Mouse (Mus musculus): ENCODE data around the gene Lcp2.

Gene Lcp2

DNA sequence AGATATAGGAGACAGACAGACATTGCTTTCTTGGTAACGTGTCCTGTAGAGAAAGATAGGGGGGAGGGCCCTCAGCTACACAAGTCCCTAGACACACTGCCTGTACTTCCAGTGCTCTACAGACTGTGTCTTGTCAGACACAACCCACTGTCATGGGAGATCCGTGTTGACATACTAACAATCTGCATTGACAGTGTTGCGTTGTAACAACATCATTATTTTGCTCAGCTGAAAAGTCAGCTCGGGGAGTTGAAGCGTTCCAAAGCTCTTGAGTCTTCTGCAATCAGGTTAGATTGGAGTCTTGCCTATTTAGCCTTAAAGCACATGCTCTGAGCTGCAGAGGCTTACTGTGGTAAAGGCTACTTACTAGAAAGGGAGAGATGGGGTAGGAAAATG lies 820 bp downstream of the Lcp2 start:
- DNase-seq (ENCODE audit: low spot score in 2 of 2) = peak in 1 of 2 experiments; percentile 12

DNA sequence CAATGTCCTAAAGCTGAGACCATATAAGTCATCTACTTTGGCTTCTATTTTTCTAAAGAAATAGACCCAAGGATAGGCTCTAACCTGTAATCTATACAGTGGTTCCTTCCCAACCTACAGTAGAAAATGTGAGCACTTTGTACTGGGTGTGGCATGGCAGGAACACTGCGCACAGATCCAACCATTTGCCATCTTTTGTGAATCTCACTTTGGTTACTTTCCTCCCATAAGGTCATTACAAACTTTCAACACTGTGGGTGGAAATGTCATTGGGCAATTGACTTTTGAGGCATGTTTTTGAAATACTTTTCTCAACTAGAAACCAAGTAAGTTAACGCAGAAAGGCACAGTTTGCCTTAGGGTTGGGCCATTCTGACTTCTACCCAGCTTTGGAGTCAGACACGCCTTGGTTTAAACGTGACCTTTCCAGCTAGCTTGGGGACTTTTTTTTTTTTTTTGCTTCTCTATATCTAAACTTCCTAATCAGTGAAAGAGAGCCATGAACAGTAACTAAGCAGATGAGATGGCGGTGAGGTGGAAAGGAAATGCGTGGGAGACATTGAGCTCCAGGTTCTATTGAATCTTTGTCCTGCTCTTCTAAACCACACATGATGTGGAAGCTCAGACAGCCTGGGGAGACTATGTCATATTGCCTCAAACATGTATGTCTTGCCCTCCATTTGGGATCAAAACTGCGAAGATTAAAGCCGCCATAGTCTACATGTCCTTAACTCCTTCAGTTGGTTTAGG lies 1.8 kb downstream of the Lcp2 start:
- DNase-seq (ENCODE audit: low spot score in 2 of 2) = peak in 1 of 2 experiments; percentile 6

DNA sequence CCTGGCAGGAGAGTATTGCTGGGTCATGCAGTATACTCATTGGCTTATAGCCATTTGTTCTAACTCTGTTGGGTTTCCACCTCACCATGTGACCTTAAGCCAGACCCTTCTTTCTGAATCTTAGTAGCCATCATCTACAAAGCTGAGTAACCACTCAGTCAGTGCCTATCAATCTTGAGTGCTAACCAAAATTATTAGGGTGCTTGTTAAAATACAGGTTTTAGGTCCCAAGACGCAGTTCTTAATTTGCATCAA lies 2.3 kb downstream of the Lcp2 start:
- DNase-seq (ENCODE audit: low spot score in 2 of 2) = peak in 1 of 2 experiments; percentile 20

DNA sequence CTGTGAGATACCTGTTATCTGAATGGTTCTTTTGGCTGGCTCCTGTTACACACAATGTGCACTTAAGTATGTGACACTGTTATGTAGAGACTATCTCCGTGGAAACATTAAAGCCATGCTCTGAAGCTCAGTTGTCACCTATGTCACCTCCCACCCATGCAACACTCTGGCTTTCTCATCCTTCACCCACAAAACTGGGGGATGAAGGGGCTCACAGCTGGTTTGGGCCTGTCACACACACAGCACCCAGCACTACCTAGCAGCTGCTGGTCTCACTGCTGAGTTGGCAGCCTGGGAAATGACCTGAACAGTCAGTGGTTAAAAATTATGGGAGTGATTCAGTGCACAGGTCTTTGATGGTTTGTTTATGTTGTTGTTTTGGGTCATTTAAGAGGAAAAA lies 3.3 kb downstream of the Lcp2 start:
- DNase-seq (ENCODE audit: low spot score in 2 of 2) = peak; percentile 20 to 59

DNA sequence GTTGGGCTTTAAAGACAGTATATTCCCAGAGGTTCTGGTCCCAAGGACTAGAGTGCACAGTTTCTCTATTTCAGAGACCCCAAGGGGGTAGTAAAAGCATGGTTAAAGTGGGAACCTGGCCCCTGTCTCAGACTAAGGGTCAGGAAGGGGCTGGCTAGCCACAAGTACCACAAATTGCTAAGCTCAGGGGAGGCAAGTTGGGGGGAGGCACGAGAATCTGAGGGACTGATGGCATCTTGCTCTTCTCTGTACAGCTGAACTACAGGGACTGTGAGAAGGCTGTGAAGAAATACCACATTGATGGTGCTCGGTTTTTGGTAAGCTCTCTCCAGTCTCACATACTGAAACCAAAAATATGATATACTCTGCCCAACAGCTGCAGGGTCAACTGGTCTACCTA lies 3.9 kb downstream of the Lcp2 start:
- DNase-seq (ENCODE audit: low spot score in 2 of 2) = peak; percentile 14 to 39

DNA sequence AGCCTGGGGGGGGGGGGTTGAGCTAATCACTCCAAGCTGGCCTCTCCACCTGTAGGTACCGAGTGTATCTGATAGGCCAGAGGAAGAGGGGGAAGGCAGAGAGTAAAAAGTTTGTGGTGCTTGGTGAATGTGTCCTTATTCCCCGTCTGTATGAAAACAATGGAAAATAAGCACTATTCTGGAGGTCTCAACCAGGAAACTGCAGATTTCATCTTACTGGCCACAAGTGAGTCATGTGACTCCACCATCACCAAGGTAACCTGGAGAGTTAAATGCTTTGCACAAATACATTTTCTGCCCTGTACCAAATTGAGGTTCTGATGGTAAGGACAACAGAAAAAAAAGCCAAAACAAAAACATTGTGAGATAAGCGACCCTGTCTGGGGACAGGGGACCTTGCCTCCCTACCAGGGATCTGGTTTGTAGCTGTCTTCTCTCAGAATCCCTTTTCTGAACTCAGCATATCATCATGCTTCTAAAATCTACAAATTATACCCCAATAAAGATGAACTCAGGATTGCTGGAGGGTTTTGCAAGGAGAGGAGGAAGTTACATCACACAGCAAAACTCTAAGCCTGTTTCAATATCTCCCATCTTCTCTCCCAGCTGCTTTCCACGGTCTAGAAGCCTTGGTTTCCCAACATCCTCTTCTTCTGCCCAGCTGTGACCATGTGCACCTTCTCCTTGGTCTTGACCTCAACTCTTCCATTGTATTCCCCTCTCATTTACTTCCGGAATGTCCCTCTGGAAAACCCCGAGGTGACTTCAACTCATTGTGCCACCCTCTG lies 6.5 kb downstream of the Lcp2 start:
- no peak for DNase-seq (ENCODE audit: low spot score in 2 of 2)

DNA sequence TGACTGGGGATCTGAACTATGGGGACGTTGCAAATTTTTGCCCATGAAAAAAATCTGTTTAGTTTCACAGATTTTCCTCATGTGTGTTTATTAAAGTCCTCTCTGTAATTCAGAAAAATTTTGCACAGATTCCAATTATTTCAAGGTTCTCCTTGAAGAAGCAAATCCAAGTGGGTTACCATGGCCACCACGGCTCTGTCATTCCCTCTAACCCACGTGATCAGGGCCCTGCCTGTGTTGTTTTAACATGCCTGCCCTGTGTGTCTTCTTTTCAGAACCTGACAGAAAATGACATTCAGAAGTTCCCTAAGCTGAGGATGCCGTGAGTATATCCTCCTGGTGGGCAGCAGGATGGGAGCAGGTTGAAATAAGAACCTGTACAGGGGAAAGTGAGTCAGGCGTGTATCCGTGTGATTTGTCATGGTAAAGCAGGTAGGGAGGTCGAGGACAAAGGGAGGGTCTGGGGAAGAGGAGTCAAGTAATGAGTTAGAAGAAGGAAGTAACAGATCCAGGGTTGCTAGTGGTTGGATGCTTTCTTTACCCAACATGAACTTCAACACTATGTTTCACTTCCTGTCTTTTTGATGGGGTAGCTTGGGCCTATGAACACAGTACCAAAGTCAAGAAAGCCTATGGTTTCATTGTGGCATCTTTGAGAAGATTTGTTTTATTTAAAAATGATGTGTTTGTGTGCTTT lies 7.5 kb downstream of the Lcp2 start:
- no peak for DNase-seq (ENCODE audit: low spot score in 2 of 2)

DNA sequence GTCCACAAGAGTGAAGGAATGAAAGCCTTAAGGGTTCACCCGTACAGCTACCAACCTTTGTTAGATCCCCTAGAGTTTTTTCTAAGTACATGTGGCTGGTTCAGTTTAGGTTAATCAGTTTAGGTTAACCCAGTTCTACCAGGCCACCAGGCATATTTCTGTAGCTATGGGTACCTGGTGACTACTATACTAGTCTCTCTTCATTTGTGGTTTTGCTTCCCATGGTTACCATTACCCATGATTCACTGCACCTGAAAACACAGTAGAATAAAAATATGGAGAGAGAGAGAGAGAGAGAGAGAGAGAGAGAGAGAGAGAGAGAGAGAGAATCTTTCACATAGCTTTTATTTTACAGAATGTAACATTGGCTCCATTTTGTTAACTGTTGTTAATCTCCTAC lies 10.0 kb downstream of the Lcp2 start:
- DNase-seq (ENCODE audit: low spot score in 2 of 2) = no peak

DNA sequence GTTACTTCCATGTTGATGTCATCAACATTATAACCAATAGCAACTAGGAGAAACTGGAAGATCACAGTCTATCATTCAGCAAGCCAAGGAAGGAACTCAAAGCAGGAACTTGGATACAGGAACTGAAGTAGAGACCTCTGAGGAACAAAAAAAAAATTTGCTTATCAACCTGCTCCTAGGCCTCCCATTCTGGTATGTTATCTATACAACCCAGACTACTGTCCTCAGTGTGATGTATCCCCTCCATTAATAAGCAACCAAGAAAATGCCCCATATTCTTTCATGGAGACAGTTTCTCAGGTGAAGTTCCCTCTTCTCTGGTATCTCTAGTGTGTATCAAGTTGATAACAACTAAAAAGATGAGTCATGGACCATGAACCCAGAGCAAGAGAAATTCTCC lies 11.6 kb downstream of the Lcp2 start:
- DNase-seq (ENCODE audit: low spot score in 2 of 2) = no peak

DNA sequence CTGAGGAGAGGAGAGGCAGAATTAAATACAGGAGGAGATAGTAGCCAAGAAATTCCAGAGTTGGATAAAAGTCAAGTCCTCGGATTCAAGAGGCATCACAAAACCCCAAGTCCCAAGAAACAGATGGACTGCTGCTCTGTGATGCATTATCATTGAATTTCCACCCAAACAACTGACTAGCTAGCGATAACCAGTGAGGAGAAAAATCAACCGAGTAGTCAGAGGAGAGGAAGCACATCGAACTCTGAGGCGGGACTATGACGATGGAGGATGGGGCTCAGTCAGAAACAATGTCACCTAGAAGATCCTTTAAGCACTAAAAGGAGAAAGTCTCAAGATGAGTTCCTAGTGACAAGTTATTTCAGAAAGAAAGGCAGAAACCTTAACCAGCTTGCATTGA lies 12.2 kb downstream of the Lcp2 start:
- DNase-seq (ENCODE audit: low spot score in 2 of 2) = no peak

DNA sequence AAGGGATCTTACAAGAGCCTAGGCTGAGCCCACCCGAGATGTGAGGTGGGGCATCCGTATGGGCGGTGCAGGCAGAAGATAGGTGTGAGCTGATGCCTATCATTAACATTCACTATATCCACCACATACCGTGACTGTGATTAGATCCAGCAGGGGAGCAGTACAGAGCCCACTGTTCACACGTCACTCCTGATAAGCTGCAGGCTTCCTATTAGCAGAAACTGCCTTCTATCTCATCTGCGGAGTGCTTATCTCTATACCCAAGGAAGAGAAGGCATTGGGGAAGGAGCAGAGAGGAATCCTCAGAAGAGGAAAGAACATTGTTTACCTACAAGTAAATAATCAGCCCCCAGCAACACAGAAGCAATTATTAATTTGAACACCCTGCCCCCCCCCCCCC lies 15.0 kb downstream of the Lcp2 start:
- DNase-seq (ENCODE audit: low spot score in 2 of 2) = no peak

DNA sequence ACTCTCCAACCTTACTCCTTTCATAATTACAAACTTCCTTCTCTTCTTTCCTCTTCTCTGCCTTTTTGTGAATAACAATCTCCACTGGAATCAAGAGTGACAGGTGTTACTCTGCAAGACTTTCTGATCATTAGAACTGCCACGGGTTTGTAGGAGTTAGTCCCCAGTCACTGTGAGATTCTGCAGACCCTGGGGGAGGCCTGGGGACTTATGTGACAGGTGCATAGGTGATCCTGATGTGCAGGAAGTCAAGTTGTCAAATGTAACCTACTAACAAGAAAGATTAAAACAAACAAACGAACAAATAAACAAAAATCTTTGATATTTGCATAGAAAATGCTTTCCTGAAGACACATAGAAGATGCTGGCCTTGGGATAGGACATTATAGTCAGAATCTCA lies 16.5 kb downstream of the Lcp2 start:
- no peak for DNase-seq (ENCODE audit: low spot score in 2 of 2)

DNA sequence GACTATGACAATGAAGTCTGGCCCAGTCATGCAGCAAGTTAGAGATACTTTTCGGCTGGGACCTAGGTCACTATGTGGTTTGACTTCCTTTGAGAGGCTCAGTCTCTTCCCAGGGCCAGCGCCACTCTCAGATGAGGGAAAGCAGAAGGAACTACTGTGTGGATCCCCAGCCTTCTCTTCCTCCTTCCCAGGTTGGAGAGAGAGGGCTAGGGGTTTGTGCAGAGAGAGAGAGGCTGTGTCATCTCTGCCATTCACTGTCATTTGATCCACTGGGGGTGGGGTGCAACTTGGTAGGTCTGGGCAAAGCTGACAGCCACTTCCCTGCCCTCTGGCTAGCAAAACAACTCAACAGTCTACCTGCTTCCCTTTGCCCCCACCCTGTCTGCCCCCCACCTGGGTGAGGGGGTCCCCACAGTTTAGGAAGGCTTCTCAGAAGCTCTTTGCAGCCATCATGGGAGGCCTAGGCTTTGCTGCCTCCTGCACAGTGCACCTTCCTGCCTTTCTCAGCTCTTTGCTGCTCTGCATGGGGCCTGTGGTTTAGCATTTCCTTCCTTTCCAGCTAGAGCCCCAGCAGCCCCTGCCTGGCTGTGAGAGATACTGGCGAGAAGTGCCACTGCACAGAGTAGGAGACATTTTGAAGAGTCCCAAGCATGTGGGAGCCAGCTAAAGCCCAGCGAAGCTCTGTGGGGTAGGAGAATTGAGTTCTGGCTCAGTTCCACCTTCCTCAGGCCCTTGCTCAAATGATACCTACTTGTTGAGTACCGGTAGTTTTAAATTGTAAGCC lies 17.2 kb downstream of the Lcp2 start:
- peak; percentile 60 to 63 for DNase-seq (ENCODE audit: low spot score in 2 of 2)

DNA sequence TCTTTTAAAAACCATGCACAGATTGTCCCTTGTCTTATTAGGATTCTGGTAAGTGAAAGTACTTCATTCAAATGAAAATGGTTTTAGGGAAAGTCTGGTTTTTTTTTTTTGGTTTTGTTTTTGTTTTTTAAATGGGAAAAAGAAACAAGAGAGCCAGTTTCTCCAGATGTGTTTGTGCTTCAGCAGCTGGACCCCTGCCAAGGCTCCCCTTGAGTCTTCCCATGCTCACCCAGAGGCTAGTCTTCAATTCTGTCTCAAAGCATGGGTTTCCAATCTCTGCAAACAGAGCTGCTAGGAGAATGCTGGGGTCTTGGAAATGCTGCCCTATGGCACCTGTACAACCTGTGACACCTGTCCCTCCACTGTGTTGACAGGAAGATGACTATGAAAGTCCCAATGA lies 23.9 kb downstream of the Lcp2 start:
- DNase-seq (ENCODE audit: low spot score in 2 of 2) = no peak

DNA sequence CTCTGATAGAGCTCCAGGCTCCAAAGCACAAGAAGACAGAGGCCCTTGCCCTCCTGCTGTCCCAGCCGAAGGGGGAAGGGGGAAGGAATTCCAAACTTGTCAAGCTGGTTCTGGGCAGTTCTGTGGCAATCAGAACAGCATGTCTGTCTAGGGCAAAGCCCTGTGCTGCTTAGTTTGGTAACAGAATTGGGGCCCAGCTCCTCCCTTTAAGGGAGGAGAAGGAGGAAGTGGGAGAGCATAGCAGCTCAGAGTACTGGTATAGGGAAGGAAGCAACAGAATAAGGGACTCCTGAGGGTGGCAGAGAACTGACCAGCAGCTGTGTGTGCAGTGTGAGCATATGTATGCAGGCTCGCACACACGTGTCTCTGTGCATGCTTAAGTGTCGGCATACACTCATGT lies 25.6 kb downstream of the Lcp2 start:
- DNase-seq (ENCODE audit: low spot score in 2 of 2) = no peak

DNA sequence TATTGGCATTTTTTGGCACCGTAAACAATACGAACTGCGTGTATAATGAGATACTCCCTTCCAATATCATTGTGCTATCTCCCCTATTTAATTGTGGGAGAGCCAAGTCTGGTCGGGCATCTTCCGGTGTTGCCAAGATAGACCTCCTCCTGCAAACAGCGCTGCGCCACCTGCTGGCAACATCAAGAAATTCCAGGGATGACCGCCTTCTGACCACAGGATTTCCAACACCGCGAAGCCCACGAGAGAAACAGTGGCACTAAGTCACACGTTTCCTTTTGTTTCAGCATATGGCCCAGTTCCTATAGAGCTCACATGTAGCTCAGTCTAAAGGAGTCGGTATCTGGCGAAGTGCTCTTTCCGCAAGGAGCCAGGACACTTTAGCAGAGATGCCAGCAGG lies 27.1 kb downstream of the Lcp2 start:
- peak; percentile 50 to 53 for DNase-seq (ENCODE audit: low spot score in 2 of 2)

DNA sequence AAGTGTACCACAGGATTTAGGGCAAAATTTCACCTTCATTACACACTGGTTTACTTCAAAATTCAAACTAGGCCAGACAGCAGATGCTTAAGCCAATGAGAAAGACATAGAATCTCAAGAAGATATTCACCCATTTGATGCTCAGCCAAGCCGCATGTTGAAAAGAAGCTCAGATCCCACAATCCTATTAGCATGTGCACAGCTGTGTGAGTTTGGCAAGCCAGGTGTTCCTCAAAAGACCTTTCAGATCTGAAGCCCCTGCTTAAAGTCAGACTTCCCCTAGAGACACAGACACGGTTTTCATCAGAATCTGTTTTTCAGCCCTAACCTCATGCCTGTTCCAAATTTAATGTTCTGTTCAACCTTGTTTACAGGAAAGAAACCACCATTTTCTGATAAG lies 31.1 kb downstream of the Lcp2 start:
- no peak for DNase-seq (ENCODE audit: low spot score in 2 of 2)

DNA sequence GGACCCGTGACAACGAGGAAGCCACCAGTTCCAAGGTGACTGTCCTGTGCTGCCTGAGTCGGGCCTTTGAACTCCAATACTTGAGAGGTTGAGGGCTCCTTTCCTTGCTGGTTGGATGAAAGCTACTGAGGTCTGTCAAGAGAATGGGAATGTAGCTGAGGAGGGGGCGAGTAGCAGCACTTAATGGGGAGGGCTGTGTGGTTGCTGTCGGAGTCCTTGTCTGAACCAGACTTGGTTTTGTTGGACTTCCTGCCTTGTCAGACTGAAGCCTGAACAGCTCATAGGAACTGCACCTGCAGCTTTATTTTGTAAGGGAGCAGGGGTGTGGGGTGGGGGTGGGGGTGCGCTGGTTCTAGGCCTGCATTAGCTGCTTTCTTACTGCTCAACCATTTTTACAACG lies 31.9 kb downstream of the Lcp2 start:
- no peak for DNase-seq (ENCODE audit: low spot score in 2 of 2)

DNA sequence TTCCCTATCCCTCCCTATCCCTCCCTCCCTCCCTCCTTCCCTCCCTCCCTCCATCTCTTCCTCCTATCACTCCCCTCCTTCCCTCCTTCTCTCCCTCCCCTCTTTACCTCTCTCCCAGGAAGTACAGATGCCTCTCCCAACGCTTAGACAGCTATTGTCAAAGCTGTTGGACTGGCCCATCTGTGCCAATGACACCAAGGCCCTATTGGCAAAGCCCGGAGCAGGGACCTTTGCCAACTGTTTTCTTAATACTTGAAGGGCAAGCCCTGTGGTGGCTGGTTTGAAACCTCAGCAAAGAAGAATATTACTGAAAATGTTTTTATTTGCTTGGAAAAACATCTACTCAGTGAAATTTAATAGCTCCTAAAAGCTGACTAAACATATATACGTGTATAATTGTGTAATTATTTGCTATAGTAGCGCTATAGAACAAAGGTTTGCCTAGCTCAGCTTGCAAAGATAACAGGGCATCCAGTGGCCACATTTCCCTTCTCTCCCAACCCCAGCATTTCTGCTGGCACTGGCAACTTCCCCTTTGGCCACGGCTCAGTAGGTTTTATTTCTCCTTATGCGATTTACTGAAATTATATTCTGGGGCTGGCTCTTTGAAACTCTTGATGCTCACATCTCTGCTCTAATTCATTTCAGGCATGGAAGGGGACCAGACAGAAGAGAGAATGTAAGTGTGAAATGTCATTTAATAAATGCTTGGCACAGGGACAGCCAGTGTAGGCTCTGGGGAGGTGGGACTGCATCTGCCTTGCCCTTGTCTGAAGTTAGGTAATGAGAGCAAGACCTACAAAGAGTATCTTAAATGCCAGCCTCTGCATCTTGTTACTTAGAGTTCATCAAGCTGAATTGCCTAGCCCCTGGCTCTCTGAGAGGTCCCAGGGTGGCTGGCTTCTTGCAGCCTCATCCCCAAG lies 33.1 kb downstream of the Lcp2 start:
- DNase-seq (ENCODE audit: low spot score in 2 of 2) = no peak

DNA sequence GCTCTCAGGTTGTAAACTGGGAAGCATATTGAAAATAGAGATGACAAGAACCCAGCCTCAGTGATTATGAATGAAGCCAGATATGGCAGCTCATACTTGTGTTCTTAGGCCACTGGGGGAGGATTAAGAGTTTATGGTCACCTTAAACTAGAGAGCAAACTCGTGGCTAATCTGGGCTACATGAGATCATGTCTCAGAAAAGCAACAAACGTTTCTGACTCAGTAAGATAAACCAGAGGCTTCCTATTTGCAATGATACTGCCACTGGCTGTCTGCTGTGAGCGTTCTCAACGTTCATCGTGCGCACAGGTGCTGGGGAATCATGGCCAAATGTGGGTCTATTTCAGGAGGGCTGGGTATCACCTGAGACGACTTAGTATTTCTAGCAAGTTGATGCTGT lies 37.1 kb downstream of the Lcp2 start:
- no peak for DNase-seq (ENCODE audit: low spot score in 2 of 2)

DNA sequence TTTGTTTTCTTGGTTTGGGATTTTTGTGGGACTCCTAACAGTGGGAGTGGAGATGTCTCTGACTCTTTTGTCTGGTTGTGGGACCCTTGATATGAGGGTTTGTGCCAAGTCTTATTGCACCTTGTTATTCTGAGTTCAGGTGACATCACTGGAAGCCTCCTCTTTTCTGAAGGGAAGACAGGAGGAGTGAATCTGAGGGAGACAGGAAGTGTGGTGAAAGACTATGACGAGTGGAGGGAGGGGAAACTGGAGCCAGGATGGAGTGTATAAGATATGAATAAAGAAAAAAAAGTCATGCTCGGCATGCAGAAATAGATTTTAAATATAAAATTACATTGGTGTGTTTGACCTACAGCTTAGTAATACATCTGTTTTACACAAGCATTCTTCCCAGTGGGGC lies 37.9 kb downstream of the Lcp2 start:
- no peak for DNase-seq (ENCODE audit: low spot score in 2 of 2)

All from natural killer cell, adult 2 months (primary cell).